Mouse (Mus musculus): ENCODE data around the gene Fam234a. TPM values are rescaled to one million over a fixed set of nuclear protein-coding genes. Genes with fewer than 3 reads are reported as not detected.
"Not testable (repeated sequence)": the region's sequence is repeated elsewhere in the genome, so short reads cannot be mapped to it uniquely, and the experiment has no call there.

The Fam234a gene
- total RNA-seq, 2 experiments from 2014 or later: 91.9 to 103 TPM

- DNase-seq: no peak
These were observed 65.4 kb downstream of the Fam234a start for GRCm38 (mm10) chr17:26178611-26179010.

- DNase-seq: not testable (repeated sequence)
These were observed 68.8 kb downstream of the Fam234a start for GRCm38 (mm10) chr17:26175248-26175647.

GRCm38 (mm10) chr17:26168039-26168438 is 76.0 kb downstream of the Fam234a start:
- no peak for DNase-seq

- no peak for DNase-seq
These were observed 81.3 kb downstream of the Fam234a start for GRCm38 (mm10) chr17:26162736-26163135.

Other genes starting within 250 kb of the Fam234a start
- gene Rab11fip3, start 174.7 kb downstream of the Fam234a start, total RNA-seq (2021): 10 to 100 TPM; 15.3 to 23.8 TPM
- gene Decr2, start 153.9 kb downstream of the Fam234a start, total RNA-seq (2021): 10 to 100 TPM; 50.4 to 63.7 TPM
- gene Nme4, start 148.6 kb downstream of the Fam234a start, total RNA-seq (2021): 1 to 10 TPM; 4.5 to 6.5 TPM
- 1 to 10 TPM; 4.2 to 4.9 TPM for gene Tmem8, start 130.9 kb downstream of the Fam234a start, total RNA-seq (2021)
- gene Mrpl28, start 120.7 kb downstream of the Fam234a start, total RNA-seq (2021): 100 to 1,000 TPM; 100 to 101 TPM
- 10 to 100 TPM; 35.0 to 38.9 TPM for gene Axin1, start 105.6 kb downstream of the Fam234a start, total RNA-seq (2021)
- gene Pdia2, start 45.2 kb downstream of the Fam234a start, total RNA-seq (2021): 1 to 10 TPM; 1.4 to 2.2 TPM
- gene Rgs11, start 41.3 kb downstream of the Fam234a start, total RNA-seq (2021): 10 to 100 TPM in 1 of 2 experiments, 1 to 10 TPM in 1; 8.7 to 21.2 TPM
- gene Arhgdig, start 36.5 kb downstream of the Fam234a start, total RNA-seq (2021): 10 to 100 TPM in 1 of 2 experiments, 1 to 10 TPM in 1; 8.6 to 15.8 TPM
- gene Luc7l, start 8.7 kb upstream of the Fam234a start, total RNA-seq (2021): 10 to 100 TPM; 44.7 to 62.8 TPM
- 10 to 100 TPM; 43.6 to 44.0 TPM for gene Neurl1b, start 170.6 kb upstream of the Fam234a start, total RNA-seq (2021)

Data from adrenal gland, postnatal 10 days (tissue).